Mouse (Mus musculus) olfactory bulb, adult 2 months (tissue): ENCODE results near the gene Gm2a.

Experiments used
- CTCF ChIP-seq: fragments of 200-500 bp; IDR thresholded peaks from 2 replicates; pipeline ENCODE4 v1.5.1; 2012; ENCODE audit warnings: low read depth, mild to moderate bottlenecking, low read length, moderate library complexity; ENCODE audit not compliant: insufficient read depth
- POLR2A ChIP-seq: fragments of 200-500 bp; IDR thresholded peaks from 2 replicates; pipeline ENCODE4 v1.6.1; 2012; ENCODE audit warnings: mild to moderate bottlenecking, low read depth, low read length, moderate library complexity; ENCODE audit not compliant: insufficient read depth

GRCm38 (mm10) chr11:55136770-55137547, 39.0 kb downstream of the Gm2a start:
- TF ChIP-seq CTCF (no peak), POLR2A (no peak)
